Mouse (Mus musculus): ENCODE measurements around the gene Slc10a2. TPM values are rescaled to one million over a fixed set of nuclear protein-coding genes. Genes with fewer than 3 reads are reported as not detected.
"Not testable (repeated sequence)": the region's sequence is repeated elsewhere in the genome, so short reads cannot be mapped to it uniquely, and the experiment has no call there.

Gene Slc10a2
- polyA plus RNA-seq, 2 experiments, result not detected

DNA sequence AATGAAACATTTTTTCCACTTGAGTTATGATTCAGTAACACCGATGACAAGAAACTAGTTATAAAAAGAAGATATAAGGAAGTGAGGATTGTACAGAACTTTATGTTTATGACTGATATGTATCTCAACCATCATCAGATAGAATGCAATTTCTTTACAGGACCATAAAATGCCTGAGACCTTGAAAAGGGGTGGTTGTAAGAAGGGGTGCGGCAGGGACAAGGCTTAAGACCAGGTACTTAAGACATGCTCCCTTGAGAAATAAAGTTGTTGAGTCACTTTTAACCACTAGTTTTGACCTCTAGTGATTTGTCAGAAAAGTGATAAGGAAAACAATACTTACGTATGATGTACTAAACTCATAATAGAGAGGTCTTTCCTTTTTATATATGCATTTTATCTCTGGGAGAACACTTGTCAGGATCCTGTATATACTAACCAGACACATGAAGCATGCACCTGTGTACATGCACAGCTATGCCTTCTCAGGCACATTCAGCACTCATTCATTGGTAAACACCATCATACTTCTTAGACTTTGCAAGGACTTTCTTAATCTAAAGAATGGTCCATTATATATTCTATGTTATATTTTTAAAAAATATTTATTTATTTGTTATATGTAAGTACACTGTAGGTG lies 31.4 kb downstream of the Slc10a2 start:
- H3K27ac ChIP-seq, result no peak overlapping the region
- H3K4me3 ChIP-seq (ENCODE audit: insufficient read depth in 1 of 2, low read depth in 2 of 2, low read length in 2 of 2), result no peak overlapping the region
- no peaks in the 10 kb centered on the region for H3K36me3 ChIP-seq (replicated peaks; ENCODE audit: control insufficient read depth, insufficient read depth, low read depth)
- ATAC-seq (ENCODE audit: insufficient read depth) (no peak), DNase-seq (ENCODE audit: low read depth in 3 of 3, low spot score in 3 of 3) (no peak)
- H3K4me2 ChIP-seq (ENCODE audit: low read depth), result no peak overlapping the region
- H3K27me3 ChIP-seq (ENCODE audit: control insufficient read depth, insufficient read depth, low read length), result no peaks in the 10 kb centered on the region
- no peak for TF ChIP-seq EP300 (IDR thresholded peaks at IDR 0.05; ENCODE audit: low read depth)
- no peak for TF ChIP-seq CTCF (IDR thresholded peaks at IDR 0.05; ENCODE audit: low read depth)
- no peak overlapping the region for H3K9ac ChIP-seq (replicated peaks)
- no peaks in the 10 kb centered on the region for H3K9me3 ChIP-seq (ENCODE audit: control insufficient read depth, low read length)
- 60% methylated on average over 3 of the region's 3 CpGs for WGBS (ENCODE audit: insufficient replicate concordance)
- H3K4me1 ChIP-seq (replicated peaks; ENCODE audit: control insufficient read depth in 2 of 2, insufficient read depth in 2 of 2, low read length in 1 of 2), result no peaks in the 10 kb centered on the region

DNA sequence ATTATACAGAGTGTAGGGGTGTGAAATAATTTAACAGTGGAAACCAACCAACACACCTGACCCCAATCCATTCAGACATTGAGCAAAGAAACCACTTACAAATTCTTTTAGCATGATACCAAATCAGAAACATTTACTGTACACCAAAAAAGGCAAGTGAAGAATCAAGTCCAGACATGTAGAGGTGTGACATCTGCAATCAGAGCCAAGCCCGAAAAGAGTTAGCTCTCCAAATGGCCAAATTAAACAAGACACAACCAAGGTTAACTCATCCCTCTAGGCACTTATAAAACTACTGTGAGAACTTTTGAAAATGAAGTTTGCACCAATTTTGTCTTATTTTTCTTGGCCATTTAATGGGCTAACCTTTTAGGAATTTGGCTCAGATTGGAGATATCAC lies 46.3 kb downstream of the Slc10a2 start:
- DNase-seq (ENCODE audit: low read depth in 3 of 3, low spot score in 3 of 3) (no peak), ATAC-seq (ENCODE audit: insufficient read depth) (no peak)
- H3K4me3 ChIP-seq (ENCODE audit: insufficient read depth in 1 of 2, low read depth in 2 of 2, low read length in 2 of 2), result no peak overlapping the region
- H3K4me1 ChIP-seq (replicated peaks; ENCODE audit: control insufficient read depth in 2 of 2, insufficient read depth in 2 of 2, low read length in 1 of 2), result no peaks in the 10 kb centered on the region
- H3K27me3 ChIP-seq (ENCODE audit: control insufficient read depth, insufficient read depth, low read length), result no peaks in the 10 kb centered on the region
- 47% methylated on average over 1 of the region's 1 CpGs for WGBS (ENCODE audit: insufficient replicate concordance)
- H3K27ac ChIP-seq, result no peak overlapping the region
- H3K9me3 ChIP-seq (ENCODE audit: control insufficient read depth, low read length), result no peaks in the 10 kb centered on the region
- TF ChIP-seq EP300 (IDR thresholded peaks at IDR 0.05; ENCODE audit: low read depth) (no peak), CTCF (IDR thresholded peaks at IDR 0.05; ENCODE audit: low read depth) (no peak)
- H3K36me3 ChIP-seq (replicated peaks; ENCODE audit: control insufficient read depth, insufficient read depth, low read depth), result no peaks in the 10 kb centered on the region
- H3K9ac ChIP-seq (replicated peaks), result no peak overlapping the region
- no peak overlapping the region for H3K4me2 ChIP-seq (ENCODE audit: low read depth)

DNA sequence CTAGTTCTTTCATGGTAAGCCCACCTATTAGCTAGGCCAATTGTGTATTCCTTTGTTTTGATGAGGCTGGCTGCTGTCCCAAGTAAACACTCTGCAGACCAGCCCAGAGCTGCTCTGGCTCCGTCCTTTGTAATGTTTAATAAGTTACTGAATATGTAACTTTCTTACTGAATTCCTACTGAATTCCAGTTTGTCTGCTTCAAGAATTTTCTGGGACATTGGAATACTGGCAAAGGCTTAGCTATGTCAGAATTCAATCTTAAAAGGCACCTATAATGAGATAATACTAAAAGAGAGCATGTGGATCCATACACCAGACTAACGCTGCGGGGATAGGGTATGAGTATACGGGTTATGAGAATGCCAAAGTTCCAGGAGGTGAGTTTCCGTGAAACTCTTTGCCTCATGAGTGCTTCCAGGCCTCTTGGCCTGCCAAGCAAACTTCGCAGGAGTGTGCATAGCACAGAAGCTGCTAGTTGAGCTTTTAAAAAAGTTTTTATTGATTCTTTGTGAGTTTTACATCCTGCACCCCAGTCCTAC lies 60.7 kb downstream of the Slc10a2 start:
- ATAC-seq (ENCODE audit: insufficient read depth); DNase-seq (ENCODE audit: low read depth in 3 of 3, low spot score in 3 of 3); H3K4me3 ChIP-seq (ENCODE audit: insufficient read depth in 1 of 2, low read depth in 2 of 2, low read length in 2 of 2); H3K27ac ChIP-seq; H3K9ac ChIP-seq (replicated peaks); H3K9me3 ChIP-seq (ENCODE audit: control insufficient read depth, low read length); H3K4me2 ChIP-seq (ENCODE audit: low read depth); H3K4me1 ChIP-seq (replicated peaks; ENCODE audit: control insufficient read depth in 2 of 2, insufficient read depth in 2 of 2, low read length in 1 of 2); H3K36me3 ChIP-seq (replicated peaks; ENCODE audit: control insufficient read depth, insufficient read depth, low read depth); H3K27me3 ChIP-seq (ENCODE audit: control insufficient read depth, insufficient read depth, low read length): not testable (repeated sequence)
- WGBS (ENCODE audit: insufficient replicate concordance), result 68% methylated on average over 6 of the region's 6 CpGs

DNA sequence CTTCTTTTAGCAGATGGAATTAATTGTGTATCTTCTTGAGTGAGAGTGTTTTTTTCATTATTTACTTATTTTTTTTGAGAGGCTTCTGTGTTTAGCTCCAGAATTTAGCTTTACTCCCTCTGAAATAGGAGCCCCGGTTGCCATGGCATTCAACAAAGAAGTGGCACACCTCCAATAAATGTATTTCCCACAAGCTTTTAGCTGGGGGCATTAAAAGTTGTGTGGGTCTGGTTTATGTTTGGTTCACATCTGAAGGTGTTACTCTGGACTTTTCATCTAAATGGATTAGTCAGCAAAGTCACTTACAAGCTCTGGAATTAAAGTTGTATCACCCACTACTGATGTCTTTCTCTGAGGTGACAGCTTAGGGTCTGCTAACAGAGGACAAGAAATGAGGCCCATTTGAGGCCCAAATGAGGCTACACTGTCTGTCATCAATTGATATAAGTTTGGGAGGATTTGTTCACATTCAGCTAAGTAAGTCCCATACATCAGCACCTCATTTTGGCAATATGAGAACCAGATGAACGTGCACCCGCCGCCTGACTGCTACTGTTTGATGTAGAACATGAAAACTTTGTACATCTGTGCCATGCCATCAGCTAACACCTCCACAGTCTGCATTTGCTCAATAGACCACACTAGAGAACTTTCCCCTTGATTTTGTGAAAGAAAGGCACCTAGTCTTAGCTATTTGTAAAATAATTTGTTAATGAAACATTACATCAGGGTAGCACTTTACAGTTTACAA lies 66.2 kb downstream of the Slc10a2 start:
- Histone ChIP-seq H3K27ac (no peak overlapping the region), H3K4me3 (ENCODE audit: insufficient read depth in 1 of 2, low read depth in 2 of 2, low read length in 2 of 2) (no peak overlapping the region), H3K27me3 (ENCODE audit: control insufficient read depth, insufficient read depth, low read length) (no peaks in the 10 kb centered on the region), H3K9me3 (ENCODE audit: control insufficient read depth, low read length) (no peaks in the 10 kb centered on the region), H3K9ac (replicated peaks) (no peak overlapping the region), H3K4me2 (ENCODE audit: low read depth) (no peak overlapping the region), H3K4me1 (replicated peaks; ENCODE audit: control insufficient read depth in 2 of 2, insufficient read depth in 2 of 2, low read length in 1 of 2) (no peaks in the 10 kb centered on the region), H3K36me3 (replicated peaks; ENCODE audit: control insufficient read depth, insufficient read depth, low read depth) (no peaks in the 10 kb centered on the region)
- TF ChIP-seq EP300 (IDR thresholded peaks at IDR 0.05; ENCODE audit: low read depth) (no peak), CTCF (IDR thresholded peaks at IDR 0.05; ENCODE audit: low read depth) (no peak)
- DNase-seq (ENCODE audit: low read depth in 3 of 3, low spot score in 3 of 3) (no peak), ATAC-seq (ENCODE audit: insufficient read depth) (no peak)
- 56% methylated on average over 4 of the region's 4 CpGs for WGBS (ENCODE audit: insufficient replicate concordance)

Data from liver, embryonic 14.5 days (tissue).